Mouse (Mus musculus): ENCODE measurements around the gene Tas1r3.

DNA sequence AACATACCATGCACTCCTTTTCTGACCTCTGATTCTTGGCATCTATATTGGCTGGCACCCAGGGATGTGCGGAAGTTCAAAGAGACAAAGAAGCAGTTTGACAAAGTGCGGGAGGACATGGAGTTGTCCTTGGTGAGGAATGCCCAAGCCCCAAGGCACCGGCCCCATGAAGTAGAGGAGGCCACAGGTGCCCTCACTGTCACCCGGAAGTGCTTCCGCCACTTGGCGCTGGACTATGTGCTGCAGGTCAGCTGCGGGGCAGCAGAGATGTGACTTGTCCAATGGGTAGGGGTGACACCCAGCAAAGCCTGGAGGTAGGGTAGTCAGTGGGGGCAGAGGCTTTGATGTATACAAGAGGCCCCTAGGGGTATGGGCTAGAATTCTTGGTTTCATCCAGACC, 36.2 kb upstream of the Tas1r3 start:
- TF ChIP-seq CTCF (IDR thresholded peaks at IDR 0.05; ENCODE audit: borderline replicate concordance, insufficient read depth, low read depth, low read length) = no peak
- no peak for TF ChIP-seq POLR2A (IDR thresholded peaks at IDR 0.05; ENCODE audit: borderline replicate concordance, insufficient read depth, low read length)

Data from cerebellum, adult 2 months (tissue).